Mouse (Mus musculus): Measurements from ENCODE around the gene Sema6d. TPM values are rescaled to one million over a fixed set of nuclear protein-coding genes. Genes with fewer than 3 reads are reported as not detected.

The Sema6d gene
- 3.1 TPM for polyA plus RNA-seq (2012; fragmentation: generic; extraction: Trizol)
- long read RNA-seq, experiment 1, partial matches to known transcripts: 0 of 1 reads
- long read RNA-seq, experiment 1, other reads (novel, unspliced or antisense): 1 of 1 reads
- long read RNA-seq, experiment 2, full-length matches to known transcripts: 1 of 12 reads
- long read RNA-seq, experiment 2, partial matches to known transcripts: 3 of 12 reads
- long read RNA-seq, experiment 2, other reads (novel, unspliced or antisense): 8 of 12 reads

DNA sequence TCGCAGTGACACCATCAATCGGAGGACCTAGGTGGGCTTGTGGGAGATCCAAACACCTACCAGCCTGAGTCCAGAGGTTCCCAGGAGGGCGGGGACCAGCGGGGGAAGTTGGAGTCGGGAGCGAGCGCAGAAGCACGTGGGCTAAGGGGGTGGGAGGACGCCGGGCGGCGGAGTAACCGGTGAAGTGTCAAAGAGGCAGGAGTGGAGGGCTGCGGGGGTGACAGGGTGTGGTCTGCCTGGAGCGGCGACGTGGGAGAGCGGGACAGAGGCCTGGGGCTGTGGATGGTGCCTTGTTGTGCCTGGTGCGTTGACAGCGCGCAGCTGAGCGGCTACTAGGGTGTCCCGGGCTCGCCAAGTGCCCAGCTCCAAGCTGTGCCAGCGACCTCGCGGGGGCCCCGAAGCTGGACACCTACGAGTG, at the start of gene Sema6d:
Sema6d (plus strand) TSS at position 157 of the 418 bp plus-strand sequence.
- Histone ChIP-seq H3K79me2 (ENCODE audit: control insufficient read depth, insufficient read depth) (no peaks in the 10 kb centered on the region), H3K79me3 (ENCODE audit: low read depth) (no peaks in the 10 kb centered on the region), H3K27me3 (ENCODE audit: control insufficient read depth, insufficient read depth, insufficient read length) (peaks cover 12% of the 10 kb centered on the region), H3K36me3 (ENCODE audit: control insufficient read depth, insufficient read depth) (no peaks in the 10 kb centered on the region), H3ac (ENCODE audit: control insufficient read depth, insufficient read length, low read depth) (peak within 1 kb of the TSS; percentile 61), H3K4me3 (ENCODE audit: insufficient read depth, poor library complexity, severe bottlenecking) (no peak within 1 kb of the TSS)
- no peak for TF ChIP-seq CEBPB (IDR thresholded peaks at IDR 0.05; ENCODE audit: low read depth)
- TF ChIP-seq MYOD1 (IDR thresholded peaks at IDR 0.05; ENCODE audit: control insufficient read depth, insufficient read length, low read depth): no peak
- TF ChIP-seq CTCF (IDR thresholded peaks at IDR 0.05; ENCODE audit: control insufficient read depth, insufficient read depth, insufficient read length): no peak
- TF ChIP-seq FOSL1 (IDR thresholded peaks at IDR 0.05; ENCODE audit: insufficient read depth, low read length, poor library complexity, severe bottlenecking): no peak
- TF ChIP-seq MAX (IDR thresholded peaks at IDR 0.05): no peak
- TF ChIP-seq MYOG (IDR thresholded peaks at IDR 0.05; ENCODE audit: control insufficient read depth, extremely low read depth, insufficient read length): no peak
- TF ChIP-seq USF1 (IDR thresholded peaks at IDR 0.05; ENCODE audit: low read depth): no peak

DNA sequence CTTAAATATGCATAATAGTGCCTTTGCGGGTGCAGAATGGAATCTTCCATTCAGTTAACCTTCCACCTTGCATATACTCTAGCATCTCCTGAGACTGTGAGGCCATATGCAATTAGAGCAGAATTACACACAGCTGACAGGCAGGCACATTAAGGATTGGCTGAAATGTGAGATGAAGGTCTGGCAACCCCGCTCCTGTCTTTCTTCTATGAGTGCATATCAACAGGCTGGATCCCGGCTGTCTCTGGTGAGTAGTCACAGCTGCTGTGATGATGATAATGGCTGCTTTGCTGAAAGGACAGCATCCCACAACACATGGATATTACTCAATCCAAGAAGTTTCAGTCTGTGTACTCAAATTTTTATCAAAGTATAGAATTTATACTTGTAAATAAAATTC, 29.9 kb upstream of the Sema6d start:
- Histone ChIP-seq H3K27me3 (ENCODE audit: control insufficient read depth, insufficient read depth, insufficient read length) (no peaks in the 10 kb centered on the region), H3ac (ENCODE audit: control insufficient read depth, insufficient read length, low read depth) (no peak overlapping the region), H3K4me3 (ENCODE audit: insufficient read depth, poor library complexity, severe bottlenecking) (no peak overlapping the region), H3K79me2 (ENCODE audit: control insufficient read depth, insufficient read depth) (no peaks in the 10 kb centered on the region), H3K36me3 (ENCODE audit: control insufficient read depth, insufficient read depth) (no peaks in the 10 kb centered on the region), H3K79me3 (ENCODE audit: low read depth) (no peaks in the 10 kb centered on the region)
- TF ChIP-seq CTCF (IDR thresholded peaks at IDR 0.05; ENCODE audit: control insufficient read depth, insufficient read depth, insufficient read length) (no peak), MAX (IDR thresholded peaks at IDR 0.05) (no peak), USF1 (IDR thresholded peaks at IDR 0.05; ENCODE audit: low read depth) (no peak), MYOG (IDR thresholded peaks at IDR 0.05; ENCODE audit: control insufficient read depth, extremely low read depth, insufficient read length) (no peak), MYOD1 (IDR thresholded peaks at IDR 0.05; ENCODE audit: control insufficient read depth, insufficient read length, low read depth) (no peak), CEBPB (IDR thresholded peaks at IDR 0.05; ENCODE audit: low read depth) (no peak)

DNA sequence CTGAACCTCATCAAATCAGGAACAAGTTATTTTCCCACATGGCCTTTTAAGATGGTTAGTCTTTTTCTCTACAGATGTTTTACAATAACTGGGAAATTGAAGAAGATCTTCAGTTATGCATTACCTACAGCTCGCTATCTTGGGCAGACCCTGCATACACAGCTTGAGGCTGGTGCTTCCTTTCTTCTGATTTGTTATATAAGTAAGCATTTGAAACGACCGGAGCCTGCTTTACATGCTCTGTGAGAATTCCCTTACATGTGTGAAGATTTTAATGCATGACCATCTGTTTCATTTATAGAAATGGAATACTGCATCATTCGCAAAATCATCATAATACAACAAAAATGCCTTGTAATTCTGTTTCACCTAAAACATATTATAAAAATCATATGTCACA, 21.4 kb upstream of the Sema6d start:
- Histone ChIP-seq H3K79me2 (ENCODE audit: control insufficient read depth, insufficient read depth) (no peaks in the 10 kb centered on the region), H3K36me3 (ENCODE audit: control insufficient read depth, insufficient read depth) (no peaks in the 10 kb centered on the region), H3K27me3 (ENCODE audit: control insufficient read depth, insufficient read depth, insufficient read length) (no peaks in the 10 kb centered on the region), H3K79me3 (ENCODE audit: low read depth) (no peaks in the 10 kb centered on the region), H3ac (ENCODE audit: control insufficient read depth, insufficient read length, low read depth) (no peak overlapping the region), H3K4me3 (ENCODE audit: insufficient read depth, poor library complexity, severe bottlenecking) (no peak overlapping the region)
- TF ChIP-seq FOSL1 (IDR thresholded peaks at IDR 0.05; ENCODE audit: insufficient read depth, low read length, poor library complexity, severe bottlenecking): no peak

DNA sequence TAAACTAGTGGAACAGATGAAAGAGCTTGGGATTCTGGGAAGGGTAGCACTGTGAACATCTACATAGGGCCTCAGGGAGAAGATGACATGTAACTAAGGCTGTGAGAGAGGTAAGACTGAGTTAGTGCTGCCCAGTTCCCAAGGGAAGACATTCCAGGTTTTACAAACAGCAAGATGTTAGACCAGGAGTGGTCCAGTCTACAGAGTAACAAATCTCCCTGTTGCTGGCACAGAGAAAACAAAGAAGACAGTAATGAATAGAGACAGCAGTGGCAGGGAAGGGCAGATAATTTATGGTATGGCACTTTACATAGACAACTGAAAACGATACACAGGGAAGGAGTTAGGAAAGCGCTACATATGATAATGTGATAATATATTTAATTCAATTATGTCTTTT, 19.1 kb upstream of the Sema6d start:
- Histone ChIP-seq H3ac (ENCODE audit: control insufficient read depth, insufficient read length, low read depth) (no peak overlapping the region), H3K79me3 (ENCODE audit: low read depth) (no peaks in the 10 kb centered on the region), H3K27me3 (ENCODE audit: control insufficient read depth, insufficient read depth, insufficient read length) (no peaks in the 10 kb centered on the region), H3K4me3 (ENCODE audit: insufficient read depth, poor library complexity, severe bottlenecking) (no peak overlapping the region), H3K36me3 (ENCODE audit: control insufficient read depth, insufficient read depth) (no peaks in the 10 kb centered on the region), H3K79me2 (ENCODE audit: control insufficient read depth, insufficient read depth) (no peaks in the 10 kb centered on the region)
- TF ChIP-seq MYOD1 (IDR thresholded peaks at IDR 0.05; ENCODE audit: control insufficient read depth, insufficient read length, low read depth) (no peak), FOSL1 (IDR thresholded peaks at IDR 0.05; ENCODE audit: insufficient read depth, low read length, poor library complexity, severe bottlenecking) (no peak), MYOG (IDR thresholded peaks at IDR 0.05; ENCODE audit: control insufficient read depth, extremely low read depth, insufficient read length) (no peak), CTCF (IDR thresholded peaks at IDR 0.05; ENCODE audit: control insufficient read depth, insufficient read depth, insufficient read length) (no peak), USF1 (IDR thresholded peaks at IDR 0.05; ENCODE audit: low read depth) (no peak), CEBPB (IDR thresholded peaks at IDR 0.05; ENCODE audit: low read depth) (no peak), MAX (IDR thresholded peaks at IDR 0.05) (no peak)

DNA sequence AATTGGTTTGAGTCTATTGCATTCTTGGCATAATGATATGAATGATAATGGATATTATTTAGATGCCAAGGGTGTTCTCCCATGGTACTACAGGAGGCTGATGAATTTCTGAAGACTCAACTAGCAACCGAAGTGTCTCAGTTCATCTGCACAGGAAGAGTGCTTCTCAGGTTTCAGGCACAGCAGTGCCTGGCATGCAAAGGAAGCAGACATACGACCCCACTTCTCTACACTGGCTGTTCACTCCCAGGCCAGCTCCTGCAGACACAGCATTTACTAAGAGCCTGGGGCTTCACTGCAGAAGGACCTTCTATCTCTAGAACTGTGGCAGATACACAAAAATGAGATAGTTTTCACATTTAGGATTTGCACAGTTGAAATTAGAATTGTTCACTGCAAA, 18.4 kb upstream of the Sema6d start:
- H3ac ChIP-seq (ENCODE audit: control insufficient read depth, insufficient read length, low read depth): no peak overlapping the region

More for the DNA sequence above, 18.4 kb upstream of the Sema6d start:
- Histone ChIP-seq H3K36me3 (ENCODE audit: control insufficient read depth, insufficient read depth) (no peaks in the 10 kb centered on the region), H3K79me2 (ENCODE audit: control insufficient read depth, insufficient read depth) (no peaks in the 10 kb centered on the region), H3K79me3 (ENCODE audit: low read depth) (no peaks in the 10 kb centered on the region), H3K27me3 (ENCODE audit: control insufficient read depth, insufficient read depth, insufficient read length) (no peaks in the 10 kb centered on the region), H3K4me3 (ENCODE audit: insufficient read depth, poor library complexity, severe bottlenecking) (no peak overlapping the region)
- TF ChIP-seq USF1 (IDR thresholded peaks at IDR 0.05; ENCODE audit: low read depth): no peak
- TF ChIP-seq CTCF (IDR thresholded peaks at IDR 0.05; ENCODE audit: control insufficient read depth, insufficient read depth, insufficient read length): no peak
- no peak for TF ChIP-seq MAX (IDR thresholded peaks at IDR 0.05)
- no peak for TF ChIP-seq CEBPB (IDR thresholded peaks at IDR 0.05; ENCODE audit: low read depth)

Measured in C2C12 (cell line).